Mouse (Mus musculus): ENCODE measurements around the gene Slc5a2.

GRCm38 (mm10) chr7:128267391-128267790 is 1.9 kb downstream of the Slc5a2 start:
- TF ChIP-seq MYOD1 (IDR thresholded peaks at IDR 0.05; ENCODE audit: control insufficient read depth in 1 of 3, insufficient read length in 2 of 3, low read depth in 2 of 3): no peak
- TF ChIP-seq MAX (IDR thresholded peaks at IDR 0.05; ENCODE audit: low read depth): no peak
- no peak for TF ChIP-seq CEBPB (IDR thresholded peaks at IDR 0.05; ENCODE audit: insufficient read depth, poor library complexity, severe bottlenecking)

Data from myocyte (in vitro differentiated cells).